Mouse (Mus musculus) monocyte, adult 2 months (primary cell): ENCODE results near the gene Hrh1.
"Not testable (repeated sequence)": the region's sequence is repeated elsewhere in the genome, so short reads cannot be mapped to it uniquely, and the experiment has no call there.

Experiments used
- DNase-seq, 2 experiments: peaks; one replicate each; pipeline ENCODE4 v3.0.0; 2022; ENCODE audit warnings: low spot score in 2 of 2, low read depth in 1 of 2

The Hrh1 gene

DNA sequence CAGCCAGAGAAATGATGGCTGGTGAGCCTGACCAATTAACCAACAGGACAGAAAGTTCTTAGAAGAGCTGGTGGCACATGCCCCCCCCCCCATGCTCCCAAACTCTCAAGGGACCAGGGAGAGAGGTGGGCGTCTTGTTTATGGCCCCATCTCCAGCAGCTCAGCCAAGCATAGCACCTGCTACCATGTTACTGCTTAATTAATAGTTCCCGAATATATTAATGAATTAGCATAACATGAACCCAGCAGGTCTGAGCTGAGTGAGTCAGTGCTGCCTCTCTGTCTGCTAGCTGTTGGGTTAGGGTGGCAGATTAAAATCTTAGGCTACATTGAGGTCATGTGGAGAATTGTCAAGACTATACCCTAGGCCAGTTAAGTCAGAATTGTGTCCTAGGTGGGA, 62.2 kb downstream of the Hrh1 start:
- DNase-seq, result no peak

DNA sequence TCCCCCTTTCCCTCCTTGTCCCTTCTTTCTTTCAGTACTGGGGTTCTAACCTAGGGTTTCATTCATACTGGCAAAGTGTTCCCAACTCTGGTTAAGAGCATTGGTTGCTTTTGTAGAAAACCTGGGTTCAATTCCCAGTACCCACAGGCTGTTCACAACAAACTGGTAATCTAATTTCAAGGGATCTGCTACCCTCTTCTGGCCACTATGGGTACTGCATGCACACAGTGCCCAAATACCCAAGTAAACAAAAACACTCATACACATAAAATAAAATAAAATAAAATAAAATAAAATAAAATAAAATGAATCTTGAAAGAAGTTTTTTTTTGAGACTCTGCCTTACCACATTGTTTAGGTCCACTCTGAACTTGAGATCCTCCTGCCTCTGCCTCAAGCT, 63.8 kb downstream of the Hrh1 start:
- DNase-seq, result no peak

DNA sequence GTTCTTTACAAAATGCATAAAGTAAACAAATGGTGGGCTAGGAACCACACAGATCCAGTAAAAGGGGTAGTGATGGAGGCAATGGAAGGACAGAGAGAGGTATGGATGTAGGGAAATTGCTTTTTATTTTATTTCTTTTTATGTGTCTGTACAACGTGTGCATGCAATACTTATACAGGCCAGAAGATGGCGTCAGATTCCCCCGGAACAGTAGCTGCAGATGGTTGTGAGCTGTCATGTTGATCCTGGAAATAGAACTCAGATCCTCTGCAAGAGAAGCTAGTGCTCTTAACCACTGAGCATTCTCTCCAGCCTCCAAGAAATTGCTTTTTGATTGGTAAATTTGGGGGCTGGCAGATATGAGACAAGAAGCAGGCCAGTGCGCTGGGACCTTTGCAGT, 65.0 kb downstream of the Hrh1 start:
- no peak for DNase-seq

GRCm38 (mm10) chr6:114473541-114473940, 75.8 kb downstream of the Hrh1 start:
- no peak for DNase-seq

GRCm38 (mm10) chr6:114474059-114474458, 76.3 kb downstream of the Hrh1 start:
- no peak for DNase-seq

DNA sequence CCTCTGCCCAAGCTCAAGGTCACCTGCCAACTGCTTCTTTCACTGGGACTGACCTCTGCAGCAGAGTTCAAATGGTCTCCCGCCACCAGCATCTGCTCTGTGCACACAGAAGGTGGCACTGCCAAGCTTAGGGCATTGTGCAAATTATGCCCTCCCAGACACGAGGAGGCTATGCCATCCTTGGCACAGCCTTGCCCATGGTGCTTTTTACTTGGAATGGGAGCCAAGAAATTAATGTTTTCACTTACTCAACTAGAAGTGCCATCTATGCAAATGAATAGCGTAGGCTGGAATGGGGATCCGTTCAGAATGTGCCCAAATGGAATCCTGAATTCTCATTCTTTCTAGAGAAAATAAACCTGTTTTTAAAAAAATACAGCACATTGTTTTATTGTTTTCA, 77.2 kb downstream of the Hrh1 start:
- no peak for DNase-seq

GRCm38 (mm10) chr6:114478771-114479170, 81.0 kb downstream of the Hrh1 start:
- no peak for DNase-seq

GRCm38 (mm10) chr6:114479644-114480410, 82.1 kb downstream of the Hrh1 start:
- DNase-seq, result no peak

- DNase-seq, result no peak
Measured at GRCm38 (mm10) chr6:114489371-114489770, 91.6 kb downstream of the Hrh1 start.

- not testable (repeated sequence) for DNase-seq
Measured at GRCm38 (mm10) chr6:114492588-114492987, 94.9 kb downstream of the Hrh1 start.

DNA sequence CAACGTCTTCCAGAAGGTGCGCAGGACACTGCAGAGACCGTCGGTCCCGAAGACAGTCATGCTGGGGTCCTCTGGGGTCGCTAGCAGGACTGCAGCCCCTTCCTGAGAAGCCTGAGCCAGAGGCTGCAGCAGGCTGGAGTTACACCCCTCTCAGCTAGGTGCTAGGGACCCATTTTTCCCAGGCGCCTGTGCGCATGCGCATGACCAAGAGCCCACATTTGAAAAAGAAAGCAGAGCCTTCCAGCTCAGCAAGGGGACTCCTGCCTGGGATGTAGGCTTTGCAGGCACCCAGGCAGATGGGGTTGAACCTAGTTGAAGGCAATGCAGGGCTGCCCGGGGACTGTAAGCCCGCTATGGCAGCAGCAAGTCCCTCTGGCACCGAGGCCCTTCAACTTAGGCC, 97.3 kb downstream of the Hrh1 start:
- DNase-seq, result not testable (repeated sequence)

GRCm38 (mm10) chr6:114514038-114514437, 116.3 kb downstream of the Hrh1 start:
- DNase-seq, result not testable (repeated sequence)

DNA sequence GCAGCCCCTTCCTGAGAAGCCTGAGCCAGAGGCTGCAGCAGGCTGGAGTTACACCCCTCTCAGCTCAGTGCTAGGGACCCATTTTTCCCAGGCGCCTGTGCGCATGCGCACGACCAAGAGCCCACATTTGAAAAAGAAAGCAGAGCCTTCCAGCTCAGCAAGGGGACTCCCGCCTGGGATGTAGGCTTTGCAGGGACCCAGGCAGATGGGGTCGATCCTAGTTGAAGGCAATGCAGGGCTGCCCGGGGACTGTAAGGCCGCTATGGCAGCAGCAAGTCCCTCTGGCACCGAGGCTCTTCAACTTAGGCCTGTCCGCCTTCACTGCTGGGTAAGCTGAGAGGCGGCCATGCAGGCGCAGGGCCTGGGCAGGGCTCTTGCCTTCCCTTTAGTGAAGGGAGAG, 131.0 kb downstream of the Hrh1 start:
- peak in 1 of 2 experiments; percentile 1 for DNase-seq
